Mouse (Mus musculus): Measurements from ENCODE around the gene Nsmce3. TPM values are rescaled to one million over a fixed set of nuclear protein-coding genes. Genes with fewer than 3 reads are reported as not detected.

Gene Nsmce3
- total RNA-seq, 2 experiments from 2014 or later: 3.4 to 4.1 TPM

DNA sequence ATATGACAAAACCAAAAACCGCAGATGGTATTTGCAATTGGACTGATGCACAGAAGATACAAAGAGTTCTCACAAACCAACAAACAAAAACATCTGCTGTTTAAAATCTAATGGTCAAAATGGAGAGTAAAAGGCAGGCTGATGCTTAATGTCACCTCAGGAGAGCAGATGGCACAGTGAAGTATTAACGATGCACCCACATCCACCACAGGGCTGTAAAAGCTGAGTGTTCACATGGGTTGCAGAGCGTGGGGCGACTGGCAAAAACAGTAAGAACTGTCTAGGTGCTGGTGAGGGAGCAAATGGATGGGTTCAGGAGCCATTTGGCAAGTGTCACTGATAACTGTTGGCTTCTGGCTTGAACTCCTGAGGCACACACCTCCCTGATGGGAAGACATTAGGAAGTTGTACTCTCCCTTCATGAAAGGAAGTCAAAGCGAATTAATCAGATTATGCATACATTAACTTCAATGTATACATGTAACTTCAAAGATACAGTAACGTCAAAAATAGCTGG is 3.2 kb downstream of the Nsmce3 start:
- intact Hi-C loops (cut with DNase I): loop anchor here (10.0 kb wide), 1 partner anchor 475 kb away; the partner anchor contains the start of genes Mcee and Mphosph10
- DNase-seq: no peak

DNA sequence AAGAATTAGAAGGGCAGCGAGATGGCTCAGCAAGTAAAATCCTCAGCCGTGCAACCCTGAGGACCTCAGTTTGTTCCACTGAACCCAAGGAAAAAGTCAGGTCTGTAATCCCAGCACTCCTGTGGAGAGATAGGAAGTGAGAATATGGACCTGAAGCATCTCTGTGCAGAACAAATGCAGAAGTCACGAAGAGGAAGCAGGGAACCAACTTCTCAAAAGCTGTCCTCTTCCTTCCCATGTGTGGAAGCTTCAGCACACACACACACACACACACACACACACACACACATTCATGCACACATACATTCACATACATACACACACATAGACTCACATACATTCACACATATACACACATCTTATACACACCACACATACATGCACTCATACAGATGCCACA is 9.3 kb downstream of the Nsmce3 start:
- no peak for DNase-seq
- intact Hi-C loops (cut with DNase I): no loop called here

DNA sequence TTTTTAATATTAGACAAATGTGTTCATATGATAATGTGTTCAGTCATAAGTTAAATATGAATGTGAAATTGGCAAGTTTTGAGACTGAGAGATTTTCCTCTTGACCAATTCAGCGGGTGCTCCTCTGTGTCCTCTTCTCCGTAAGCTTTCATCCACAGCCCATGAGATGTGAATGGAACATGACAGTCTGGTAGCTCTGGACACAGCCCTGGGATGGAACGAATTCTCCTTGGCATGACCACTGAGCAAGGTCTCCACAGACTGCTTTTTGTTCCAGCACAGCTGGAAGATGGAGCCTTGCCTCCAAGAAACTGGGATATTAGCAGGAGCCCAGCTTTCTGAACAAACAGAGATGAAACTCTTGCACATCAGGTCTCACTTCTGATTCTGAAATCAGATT is 9.8 kb downstream of the Nsmce3 start:
- intact Hi-C loops (cut with DNase I): no loop called here
- DNase-seq: no peak

DNA sequence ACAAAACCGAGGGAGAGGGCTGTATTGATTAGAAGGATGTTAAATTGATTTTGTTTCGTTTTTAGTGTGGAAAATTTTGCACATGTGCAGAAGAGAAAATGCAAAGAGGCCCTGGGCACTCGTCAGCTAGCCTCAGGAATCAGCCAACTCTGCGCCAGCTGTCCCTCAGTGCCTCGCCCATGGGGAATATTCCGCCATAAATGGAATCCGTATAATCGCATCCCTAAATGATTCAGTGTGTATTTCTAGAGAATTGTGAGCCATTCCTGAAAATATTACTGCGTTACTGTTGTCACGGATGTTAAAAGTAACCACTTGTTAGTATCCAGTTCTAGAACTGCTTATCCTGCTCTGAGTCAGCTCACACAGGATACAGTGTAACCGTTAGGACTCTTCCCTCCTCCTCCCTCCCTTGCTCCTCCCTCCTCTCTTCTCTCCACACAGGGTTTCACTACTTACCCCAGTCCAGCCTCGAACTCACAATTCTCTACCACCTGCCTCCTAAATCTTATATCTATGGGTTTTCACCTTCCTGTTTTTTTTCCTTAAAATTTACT is 16.2 kb downstream of the Nsmce3 start:
- intact Hi-C loops (cut with DNase I): no loop called here
- no peak for DNase-seq

DNA sequence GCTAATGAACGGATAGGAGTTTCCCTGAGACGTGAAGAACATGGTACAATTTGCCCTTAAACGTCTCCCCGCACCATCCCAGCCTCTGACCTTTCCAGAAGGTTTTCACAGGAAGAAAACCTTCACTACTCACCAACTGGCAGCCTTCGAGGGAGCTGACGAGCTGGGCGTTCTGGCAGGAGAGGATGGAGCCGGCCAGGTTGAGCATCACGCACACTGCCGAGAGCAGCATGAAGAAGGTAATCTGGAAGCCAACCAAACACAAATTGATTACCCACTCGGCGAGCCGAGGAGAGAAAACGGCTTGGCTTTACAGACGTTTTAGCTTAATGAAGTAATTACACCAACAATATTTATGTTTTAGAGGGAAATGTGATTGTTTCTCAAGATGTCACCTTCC is 16.8 kb downstream of the Nsmce3 start:
- no peak for DNase-seq
- intact Hi-C loops (cut with DNase I): no loop called here

DNA sequence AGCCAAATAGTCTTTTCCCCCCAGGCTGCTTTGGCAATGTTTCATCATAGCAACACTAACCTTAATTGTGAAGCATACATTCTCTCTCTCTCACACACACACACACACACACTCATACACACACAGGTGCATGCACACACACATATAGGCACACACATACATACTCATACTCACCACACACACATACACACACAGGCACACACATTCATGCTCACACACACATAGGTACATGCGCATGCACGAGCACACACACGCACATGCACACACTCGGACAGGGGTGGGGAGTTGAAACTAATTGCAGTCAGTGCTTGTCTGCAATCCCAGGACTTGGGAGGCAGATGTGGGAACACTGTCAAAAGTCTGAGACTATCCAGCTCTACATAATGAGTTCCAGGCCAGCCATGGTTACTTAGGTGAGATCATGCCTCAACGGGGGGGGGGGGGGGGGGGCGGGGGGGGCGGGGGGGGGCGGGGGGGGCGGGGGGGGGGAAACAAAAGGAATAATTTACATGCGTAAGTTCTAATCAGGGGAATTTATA is 17.3 kb downstream of the Nsmce3 start:
- intact Hi-C loops (cut with DNase I): no loop called here
- no peak for DNase-seq

DNA sequence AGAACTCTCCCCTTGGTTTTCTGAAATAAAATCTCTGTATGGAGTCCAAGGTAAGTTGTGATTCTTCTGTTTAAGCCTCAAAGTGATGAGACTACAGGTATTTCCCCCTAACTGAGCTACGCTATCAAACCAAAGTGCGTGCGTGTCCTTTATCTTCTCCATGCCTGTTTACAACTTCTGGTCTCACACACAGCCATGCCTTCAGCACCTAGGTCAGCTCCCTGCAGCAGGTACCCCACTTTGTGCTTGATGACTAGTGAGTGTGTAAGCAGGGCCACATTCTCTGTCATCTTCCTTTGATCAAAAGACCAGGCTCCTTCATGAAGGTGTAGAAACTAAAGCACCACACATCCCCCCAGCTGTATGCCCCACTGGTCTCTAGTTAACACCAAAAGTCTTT is 22.0 kb downstream of the Nsmce3 start:
- DNase-seq: peak; percentile 29 to 45
- intact Hi-C loops (cut with DNase I): no loop called here

DNA sequence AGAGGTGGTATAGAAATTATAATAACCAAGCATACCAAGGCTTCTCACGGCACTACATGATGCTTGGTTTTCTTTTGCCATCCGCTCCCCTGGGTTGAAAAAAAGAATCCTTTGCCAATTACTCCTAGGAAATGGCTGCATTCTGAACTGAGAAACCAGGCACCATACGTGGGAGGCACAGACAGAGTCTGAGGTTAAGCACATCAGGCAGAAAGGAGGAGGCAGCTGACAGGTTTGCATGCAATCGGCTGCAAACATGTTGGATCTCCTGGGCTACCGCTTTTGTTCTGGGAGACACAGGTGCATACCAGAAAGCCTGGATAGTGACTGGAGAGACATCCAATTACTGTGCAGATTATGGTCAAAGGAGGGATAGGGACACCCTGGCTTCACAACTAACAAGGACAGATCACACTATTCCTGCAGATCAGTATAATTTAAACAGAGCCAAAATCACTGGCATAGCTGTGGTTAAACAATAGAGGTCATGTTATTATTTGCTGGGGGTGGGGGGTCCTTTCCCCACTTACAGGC is 25.4 kb downstream of the Nsmce3 start:
- no peak for DNase-seq
- intact Hi-C loops (cut with DNase I): no loop called here

DNA sequence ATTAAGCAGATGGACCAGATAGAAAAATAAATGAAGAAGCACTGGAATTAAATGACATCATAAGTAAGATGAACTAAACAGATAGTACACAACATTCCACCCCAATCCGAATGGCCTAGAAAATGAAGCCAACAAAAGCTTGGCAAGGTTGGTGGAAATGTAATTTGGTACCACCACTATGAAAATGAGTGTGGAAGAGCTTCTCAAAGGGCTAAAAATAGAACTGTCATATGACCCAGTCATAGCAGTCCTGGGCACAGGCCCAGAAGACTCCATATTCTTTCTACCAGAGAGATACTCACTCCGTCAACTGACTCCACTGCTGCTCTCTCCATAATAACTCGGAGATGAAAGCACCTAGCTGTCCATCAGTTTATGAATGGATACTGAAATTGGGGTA is 26.7 kb downstream of the Nsmce3 start:
- intact Hi-C loops (cut with DNase I): no loop called here
- peak; percentile 12 to 35 for DNase-seq

DNA sequence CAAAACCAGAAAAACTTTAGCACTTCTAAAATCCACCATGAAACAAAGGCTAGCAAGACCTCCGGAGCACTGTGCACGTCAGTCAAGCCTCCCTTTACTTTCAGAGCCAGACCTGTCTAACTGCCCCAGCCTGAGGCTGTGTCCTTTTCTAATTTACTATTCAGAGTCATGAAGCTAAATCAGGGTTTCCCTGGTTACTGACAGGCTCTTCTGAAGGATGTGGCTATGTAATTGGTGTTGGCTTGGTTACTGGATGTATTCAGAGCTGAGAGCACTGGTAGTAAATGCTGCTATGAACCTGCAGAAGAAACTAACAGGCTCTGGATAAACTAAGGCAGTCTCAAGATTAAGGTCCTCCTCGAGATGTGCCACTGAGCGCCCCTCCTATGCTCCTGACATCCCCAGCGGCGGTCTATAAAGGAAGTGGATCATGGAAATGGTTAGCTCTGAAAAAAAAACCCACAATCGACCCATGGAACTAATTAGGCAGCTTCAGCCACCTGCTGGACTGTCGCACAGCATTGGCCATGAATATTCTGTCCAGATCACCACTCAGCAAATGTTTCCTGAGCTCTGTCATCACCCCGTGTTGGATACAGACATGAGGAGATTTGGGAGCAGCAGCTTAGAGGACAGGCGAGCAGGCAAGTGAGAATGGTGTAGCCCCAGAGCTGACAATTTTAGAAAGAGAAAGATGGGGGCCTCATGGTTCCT is 31.7 kb downstream of the Nsmce3 start:
- intact Hi-C loops (cut with DNase I): loop anchor here (5.0 kb wide), 1 partner anchor 231 kb away; no protein-coding TSS in a partner anchor
- peak in 1 of 2 experiments; percentile 5 for DNase-seq

DNA sequence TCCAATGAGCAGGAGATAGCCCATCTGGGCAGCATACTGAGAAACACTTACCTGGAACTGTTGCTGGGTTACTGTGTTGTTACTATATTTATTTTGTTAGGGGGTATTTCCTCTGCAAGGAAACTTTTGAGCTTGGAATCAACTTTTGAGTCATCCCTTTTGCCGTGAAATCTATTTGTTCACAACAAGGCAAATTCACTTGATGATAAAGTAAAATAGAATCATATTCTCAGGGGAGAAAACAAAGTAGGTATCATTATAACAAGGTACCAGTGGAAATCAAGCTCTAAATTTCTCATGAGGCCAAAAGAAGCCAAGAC is 32.3 kb downstream of the Nsmce3 start:
- intact Hi-C loops (cut with DNase I): loop anchor here (5.0 kb wide), 1 partner anchor 232 kb away; no protein-coding TSS in a partner anchor

DNA sequence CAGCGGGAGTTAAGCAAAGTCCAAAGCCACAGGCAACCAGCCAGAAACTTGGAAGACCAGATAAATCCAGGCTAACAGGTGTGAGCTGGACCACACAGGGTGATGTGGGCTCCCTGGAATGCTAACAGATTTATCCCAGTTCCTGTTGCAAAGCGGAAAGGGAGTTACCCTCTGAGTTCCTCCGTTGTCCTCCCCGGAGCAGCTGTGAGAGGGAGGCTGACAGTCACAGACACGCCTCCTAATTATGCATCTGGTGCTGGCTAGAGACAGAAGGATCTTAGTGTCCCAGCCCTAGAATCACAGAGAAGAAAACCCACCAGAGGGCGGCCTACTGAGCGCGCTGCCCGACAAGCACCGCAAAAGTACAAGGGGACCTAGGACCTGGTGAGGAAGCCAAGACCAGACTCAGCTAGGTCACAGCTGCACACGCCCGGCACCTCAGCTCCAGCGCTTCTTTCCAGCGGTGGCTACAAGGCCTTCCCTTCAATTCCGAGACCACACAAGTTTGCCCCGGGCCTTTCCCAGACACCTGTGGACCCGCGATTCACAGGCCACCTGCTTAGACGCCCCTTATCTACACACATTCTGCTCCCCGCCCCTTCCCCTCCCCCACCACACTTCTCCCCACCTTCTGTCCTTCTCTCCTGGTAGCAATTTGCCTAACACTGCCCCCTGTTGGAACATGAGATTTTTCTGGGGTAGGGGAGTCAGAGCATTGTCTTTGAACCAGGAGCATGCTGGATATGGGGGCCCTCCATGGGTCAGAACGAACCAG is 32.8 kb downstream of the Nsmce3 start:
- DNase-seq: peak; percentile 55 to 58
- intact Hi-C loops (cut with DNase I): loop anchor here (5.0 kb wide), 1 partner anchor 232 kb away; no protein-coding TSS in a partner anchor

More for the DNA sequence above, 32.3 kb downstream of the Nsmce3 start:
- no peak for DNase-seq

DNA sequence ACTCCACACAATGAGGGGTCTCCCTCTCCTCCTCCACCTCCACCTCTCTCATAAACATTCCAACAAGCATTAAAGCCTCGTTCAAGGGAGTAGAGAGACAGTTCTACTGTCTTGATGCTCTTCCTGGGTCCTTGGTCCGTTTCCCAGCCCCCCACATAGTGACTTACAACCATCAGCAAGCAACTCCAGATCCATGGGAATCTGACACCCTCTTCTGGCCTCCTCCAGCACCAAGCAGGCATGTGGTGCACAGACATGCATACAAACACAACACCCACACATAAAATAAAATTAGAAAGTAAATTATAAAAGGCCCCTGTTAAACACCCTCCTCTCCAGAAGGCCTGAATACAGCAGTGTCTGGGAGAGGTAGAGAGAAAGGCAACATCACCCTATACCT is 33.5 kb downstream of the Nsmce3 start:
- intact Hi-C loops (cut with DNase I): no loop called here

DNA sequence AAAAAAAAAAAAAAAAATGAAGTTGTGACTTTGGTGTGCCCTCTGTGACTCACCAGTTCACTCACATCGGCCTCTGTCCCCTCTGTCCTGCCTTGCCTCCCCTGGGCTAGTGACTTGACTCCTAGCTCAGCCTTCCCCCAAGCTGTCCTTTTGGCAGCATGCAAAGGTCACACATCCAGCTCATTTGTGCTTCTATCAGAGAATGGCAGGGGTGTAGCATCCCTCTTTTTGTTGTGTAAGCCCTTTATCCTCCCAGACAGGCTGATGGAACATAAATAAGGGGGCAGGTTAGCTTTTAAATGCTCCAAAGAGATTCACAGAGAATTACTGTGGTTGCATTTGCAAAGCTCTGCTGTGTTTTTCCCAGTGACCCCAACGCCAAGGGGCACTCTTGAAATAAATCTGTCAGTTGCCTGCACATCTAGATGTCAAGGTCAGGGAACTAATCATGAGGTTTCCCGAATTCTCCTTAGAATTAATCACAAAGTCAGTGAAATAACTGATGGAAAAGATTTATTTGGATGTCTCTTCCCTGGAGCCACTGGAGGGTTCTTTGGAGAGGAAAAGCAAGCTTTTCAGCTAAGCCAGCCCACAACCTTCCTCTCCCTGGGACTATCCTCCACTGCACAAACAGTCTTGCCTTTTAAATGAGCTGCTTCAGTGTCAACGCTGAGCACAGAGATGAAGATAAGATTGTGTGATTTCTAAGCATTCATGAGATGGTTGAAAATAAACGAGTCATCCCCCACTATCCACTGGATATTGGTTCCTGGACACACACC is 42.4 kb downstream of the Nsmce3 start:
- DNase-seq: no peak
- intact Hi-C loops (cut with DNase I): no loop called here

More for the DNA sequence above, 33.5 kb downstream of the Nsmce3 start:
- DNase-seq: no peak

DNA sequence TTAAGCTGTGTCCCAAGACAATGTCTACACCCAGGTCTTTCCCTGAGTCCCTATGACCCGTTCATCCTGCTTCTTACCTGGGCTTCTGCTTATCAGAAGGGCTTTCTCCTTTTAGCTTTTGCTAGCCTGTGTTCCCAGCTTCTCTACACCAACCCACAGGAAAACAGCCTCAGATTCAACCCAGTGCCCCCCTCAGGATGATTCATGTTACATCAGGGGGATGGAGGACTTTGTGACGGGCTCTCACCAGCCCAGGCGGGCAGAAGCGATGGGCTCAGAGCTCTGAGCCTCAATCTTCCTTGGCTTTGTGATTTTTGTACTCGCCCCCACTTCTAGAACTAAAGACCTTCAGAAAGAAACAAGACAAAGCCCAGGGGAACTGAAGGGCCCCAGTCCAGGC is 51.7 kb downstream of the Nsmce3 start:
- intact Hi-C loops (cut with DNase I): no loop called here
- no peak for DNase-seq

DNA sequence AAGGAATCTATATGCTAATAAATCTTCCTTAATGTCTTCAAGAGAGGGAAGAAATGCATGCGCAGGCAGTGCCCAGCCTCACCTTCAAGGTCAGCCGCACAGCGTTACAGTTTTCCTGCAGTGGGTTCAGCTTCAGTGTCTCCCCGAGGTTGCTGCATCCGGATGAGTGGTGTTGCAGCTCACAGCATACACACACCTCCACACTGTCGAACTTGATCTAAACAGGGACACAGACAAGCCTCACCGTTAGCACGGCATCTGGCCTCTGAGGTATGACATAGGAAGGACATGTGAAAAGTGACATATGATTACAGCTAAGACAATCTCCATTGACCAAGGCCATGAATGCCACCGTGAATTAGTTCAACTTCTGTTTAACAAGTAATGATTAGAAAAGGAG is 53.1 kb downstream of the Nsmce3 start:
- intact Hi-C loops (cut with DNase I): no loop called here
- DNase-seq: no peak
